23 mouse cellular contexts compared by ENCODE assay signal in genomic region chr12:84530426-84530825, GRCm38 (mm10). TPM values are rescaled to one million over a fixed set of nuclear protein-coding genes. Genes with fewer than 3 reads are reported as not detected.
"Had no signal": no experiment of that assay in that cellular context is flagged by ENCODE, and none has a peak within 500 bp of the region (broad histone marks: within the 10 kb centered on the region; RNA-seq: fewer than 3 reads in every experiment).

No protein-coding gene starts in this region.

- H3K27ac ChIP-seq: liver, embryonic 13.5 days; liver, embryonic 15.5 days; macrophage; midbrain, embryonic 13.5 days; midbrain, embryonic 15.5 days; neural tube, embryonic 12.5 days had no signal

- DNase-seq: liver, embryonic 13.5 days; liver, postnatal 0 days; lung, embryonic 14.5 days; lung, postnatal 10 days; lung, postnatal 36 days; right cerebral cortex, postnatal 14 days; right cerebral cortex, postnatal 4 days; spleen, adult 18-20 months; thymus, adult 18-20 months; thymus, postnatal 14 days; thymus, postnatal 36 days had no signal

- H3K9ac ChIP-seq: liver, embryonic 13.5 days; liver, embryonic 15.5 days; liver, postnatal 0 days; lung, embryonic 14.5 days; midbrain, embryonic 13.5 days; midbrain, embryonic 15.5 days; neural tube, embryonic 12.5 days had no signal

- H3K4me1 ChIP-seq: liver, embryonic 15.5 days had no signal

- ATAC-seq: liver, postnatal 0 days; midbrain, embryonic 13.5 days; midbrain, embryonic 15.5 days had no signal

- H3K9me3 ChIP-seq: liver, embryonic 13.5 days; liver, embryonic 15.5 days; midbrain, embryonic 13.5 days; midbrain, embryonic 15.5 days; neural tube, embryonic 12.5 days had no signal

- H3K27me3 ChIP-seq: liver, embryonic 13.5 days; liver, embryonic 15.5 days; midbrain, embryonic 15.5 days had no signal

- H3K4me3 ChIP-seq: liver, embryonic 13.5 days; liver, embryonic 15.5 days; midbrain, embryonic 13.5 days; midbrain, embryonic 15.5 days; neural tube, embryonic 12.5 days had no signal

- H3K36me3 ChIP-seq: midbrain, embryonic 15.5 days; neural tube, embryonic 12.5 days had no signal

RNA-seq across cellular contexts. Expression of gene Vsx2, which starts 39.1 kb away (rescaled TPM):
- total RNA-seq: megakaryocyte progenitor cell, adult 5-6 weeks; monocyte, adult 5-6 weeks; neutrophil, adult 5-6 weeks had no signal
- polyA plus RNA-seq: liver, embryonic 13.5 days; liver, embryonic 15.5 days; liver, postnatal 0 days; lung, embryonic 16.5 days; macrophage; small intestine, adult 2 months; stomach, embryonic 14.5 days; stomach, embryonic 16.5 days had no signal
